Mouse (Mus musculus) Patski (cell line): ENCODE measurements around the gene Krtap19-4. TPM values are rescaled to one million over a fixed set of nuclear protein-coding genes. Genes with fewer than 3 reads are reported as not detected.
A peak's percentile ranks its signal among the peaks of the same experiment; 100 is the strongest.

ENCODE experiments used
- ATAC-seq: fragments of 100-300 bp; one replicate; pipeline ENCODE4 v1.8.0; 2021
- CTCF ChIA-PET: fragments of 350-600 bp; sonication (Branson Sonifier 250); formaldehyde crosslinking; loops from one replicate; lab custom pipeline; 2022; ENCODE audit warnings: inconsistent platforms; lab: Charles Lee
- POLR2A ChIA-PET: fragments of 350-600 bp; sonication (Branson Sonifier 250); formaldehyde crosslinking; loops from one replicate; lab custom pipeline; 2022; ENCODE audit warnings: antibody characterized with exemption, inconsistent platforms; lab: Charles Lee
- DNase-seq: peaks from one replicate; pipeline ENCODE4 v3.0.0-alpha.2; 2011; ENCODE audit warnings: low read depth, low spot score
- H3K27me3 ChIP-seq: fragments of 371-371 bp; one replicate; pipeline ENCODE4 v1.5.1; 2021
- CTCF ChIP-seq: fragments of 100-300 bp; IDR thresholded peaks from one replicate; pipeline ENCODE4 v1.5.1; 2021
- in situ Hi-C: fragments of 300-500 bp; cut with MboI; formaldehyde crosslinking; loops from 3 replicates; pipeline ENCODE4 v1.11.1; 2018; ENCODE audit warnings: low pct_unique_long_range_greater_than_20kb, mixed read lengths
- polyA plus RNA-seq: library from polyadenylated mRNA; unstranded; gene quantifications from one replicate; pipeline ENCODE4 v1.2.3, GENCODE M21; 2021

Krtap19-4 gene
- polyA plus RNA-seq = not detected

- in situ Hi-C loops = no loop called here
- no peak for TF ChIP-seq CTCF
- DNase-seq (no peak), ATAC-seq (no peak)
- ChIA-PET POLR2A (no interaction called here), CTCF (interaction anchor here (1.2 kb wide), 1 partner anchor 9 kb away, joined by 3 read pairs; no protein-coding TSS in a partner anchor)
- H3K27me3 ChIP-seq = peaks cover 4% of the 10 kb centered on the region
Observed at GRCm38 (mm10) chr16:88884989-88885388, at the start of gene Krtap19-4. Gene Krtap19-4 (minus strand): TSS chr16:88885089.

- no peaks in the 10 kb centered on the region for H3K27me3 ChIP-seq
- ChIA-PET POLR2A (no interaction called here), CTCF (no interaction called here)
- in situ Hi-C loops = no loop called here
- no peak for TF ChIP-seq CTCF
- ATAC-seq (no peak), DNase-seq (no peak)
Observed at GRCm38 (mm10) chr16:88932165-88932564, 47.3 kb upstream of the Krtap19-4 start, which contains the start of gene Krtap19-9b. Gene Krtap19-9b (minus strand): TSS chr16:88932265.

- no peaks in the 10 kb centered on the region for H3K27me3 ChIP-seq
- TF ChIP-seq CTCF = no peak
- ATAC-seq = no peak
- DNase-seq = no peak
- POLR2A ChIA-PET = no interaction called here
- CTCF ChIA-PET = no interaction called here
- in situ Hi-C loops = no loop called here
Observed at GRCm38 (mm10) chr16:88896357-88896756, 11.5 kb upstream of the Krtap19-4 start, which contains the start of gene Krtap19-5. Gene Krtap19-5 (minus strand): TSS chr16:88896457.

- H3K27me3 ChIP-seq = peaks cover 4% of the 10 kb centered on the region
- DNase-seq (no peak), ATAC-seq (no peak)
- in situ Hi-C loops = no loop called here
- ChIA-PET CTCF (no interaction called here), POLR2A (no interaction called here)
- no peak for TF ChIP-seq CTCF
Observed at GRCm38 (mm10) chr16:88886870-88887269, 2.0 kb upstream of the Krtap19-4 start.

GRCm38 (mm10) chr16:88877938-88878337 is 7.0 kb downstream of the Krtap19-4 start, which contains the start of gene Krtap19-3:
Gene Krtap19-3 (minus strand): TSS chr16:88878038.
- in situ Hi-C loops = no loop called here
- ATAC-seq (no peak), DNase-seq (no peak)
- H3K27me3 ChIP-seq = no peaks in the 10 kb centered on the region
- TF ChIP-seq CTCF = no peak
- ChIA-PET CTCF (no interaction called here), POLR2A (no interaction called here)

- TF ChIP-seq CTCF = no peak
- ATAC-seq (no peak), DNase-seq (no peak)
Observed at GRCm38 (mm10) chr16:88874169-88874568, 10.7 kb downstream of the Krtap19-4 start, which contains the start of gene Krtap19-2. Gene Krtap19-2 (minus strand): TSS chr16:88874269.

GRCm38 (mm10) chr16:88869311-88869710 is 15.6 kb downstream of the Krtap19-4 start, which contains the start of gene Krtap19-1:
Gene Krtap19-1 (minus strand): TSS chr16:88869411.
- DNase-seq = no peak
- H3K27me3 ChIP-seq = no peaks in the 10 kb centered on the region
- no peak for TF ChIP-seq CTCF
- in situ Hi-C loops = no loop called here
- POLR2A ChIA-PET = no interaction called here
- no peak for ATAC-seq
- CTCF ChIA-PET = no interaction called here

More at GRCm38 (mm10) chr16:88874169-88874568, 10.7 kb downstream of the Krtap19-4 start, which contains the start of gene Krtap19-2:
- ChIA-PET POLR2A (no interaction called here), CTCF (no interaction called here)
- in situ Hi-C loops = no loop called here
- H3K27me3 ChIP-seq = no peaks in the 10 kb centered on the region

- no peaks in the 10 kb centered on the region for H3K27me3 ChIP-seq
- ATAC-seq (no peak), DNase-seq (no peak)
- in situ Hi-C loops = no loop called here
- ChIA-PET POLR2A (no interaction called here), CTCF (no interaction called here)
- TF ChIP-seq CTCF = no peak
Observed at GRCm38 (mm10) chr16:88864887-88865407, 19.9 kb downstream of the Krtap19-4 start.

GRCm38 (mm10) chr16:88851450-88851849 is 33.4 kb downstream of the Krtap19-4 start:
- ChIA-PET POLR2A (no interaction called here), CTCF (no interaction called here)
- no peak for DNase-seq
- H3K27me3 ChIP-seq = peaks cover 17% of the 10 kb centered on the region
- peak; percentile 81 for TF ChIP-seq CTCF
- in situ Hi-C loops = no loop called here
- no peak for ATAC-seq

- in situ Hi-C loops = loop anchor here (25.0 kb wide), 1 partner anchor 914 kb away; no protein-coding TSS in a partner anchor
- no peak for DNase-seq
- CTCF ChIA-PET = no interaction called here
- no peak for ATAC-seq
- no peak for TF ChIP-seq CTCF
- peaks cover 17% of the 10 kb centered on the region for H3K27me3 ChIP-seq
- POLR2A ChIA-PET = no interaction called here
Observed at GRCm38 (mm10) chr16:88848558-88848957, 36.3 kb downstream of the Krtap19-4 start.

GRCm38 (mm10) chr16:88847363-88847762 is 37.5 kb downstream of the Krtap19-4 start:
- POLR2A ChIA-PET = no interaction called here
- ATAC-seq (no peak), DNase-seq (no peak)
- peaks cover 17% of the 10 kb centered on the region for H3K27me3 ChIP-seq
- CTCF ChIA-PET = no interaction called here
- TF ChIP-seq CTCF = no peak
- in situ Hi-C loops = loop anchor here (25.0 kb wide), 1 partner anchor 915 kb away; no protein-coding TSS in a partner anchor

Other genes with a start within 250 kb of the Krtap19-4 start
- not detected for gene Krtap26-1, start 237.3 kb downstream of the Krtap19-4 start, polyA plus RNA-seq
- not detected for gene Krtap27-1, start 213.4 kb downstream of the Krtap19-4 start, polyA plus RNA-seq
- gene 2310061N02Rik, start 177.1 kb downstream of the Krtap19-4 start, polyA plus RNA-seq = not detected
- gene Krtap13-1, start 156.2 kb downstream of the Krtap19-4 start, polyA plus RNA-seq = not detected
- not detected for gene Krtap13, start 133.5 kb downstream of the Krtap19-4 start, polyA plus RNA-seq
- gene 2310034C09Rik, start 126.2 kb downstream of the Krtap19-4 start, polyA plus RNA-seq = not detected
- gene 2310057N15Rik, start 110.9 kb downstream of the Krtap19-4 start, polyA plus RNA-seq = not detected
- gene Gm5965, start 107.2 kb downstream of the Krtap19-4 start, polyA plus RNA-seq = not detected
- gene Gm20741, start 72.9 kb downstream of the Krtap19-4 start, polyA plus RNA-seq = not detected
- gene Krtap15, start 64.9 kb downstream of the Krtap19-4 start, polyA plus RNA-seq = not detected
- gene Krtap14, start 58.9 kb downstream of the Krtap19-4 start, polyA plus RNA-seq = not detected
- gene Krtap19-1, start 15.7 kb downstream of the Krtap19-4 start, polyA plus RNA-seq = not detected
- gene Krtap19-2, start 10.8 kb downstream of the Krtap19-4 start, polyA plus RNA-seq = not detected
- not detected for gene Krtap19-3, start 7.1 kb downstream of the Krtap19-4 start, polyA plus RNA-seq
- not detected for gene Krtap19-5, start 11.4 kb upstream of the Krtap19-4 start, polyA plus RNA-seq
- not detected for gene Krtap19-9b, start 47.2 kb upstream of the Krtap19-4 start, polyA plus RNA-seq
- not detected for gene Krtap16-3, start 77.8 kb upstream of the Krtap19-4 start, polyA plus RNA-seq
- gene Krtap22-2, start 125.7 kb upstream of the Krtap19-4 start, polyA plus RNA-seq = not detected
- not detected for gene Gm10229, start 130.2 kb upstream of the Krtap19-4 start, polyA plus RNA-seq
- gene Krtap6-1, start 146.6 kb upstream of the Krtap19-4 start, polyA plus RNA-seq = not detected
- not detected for gene Gm10228, start 156.4 kb upstream of the Krtap19-4 start, polyA plus RNA-seq
- not detected for gene Krtap6-5, start 162.8 kb upstream of the Krtap19-4 start, polyA plus RNA-seq
- gene 1110025L11Rik, start 178.9 kb upstream of the Krtap19-4 start, polyA plus RNA-seq = not detected
- not detected for gene Krtap6-3, start 198.9 kb upstream of the Krtap19-4 start, polyA plus RNA-seq